Mouse (Mus musculus) testis, postnatal 14 days (tissue): ENCODE results near the gene Olfr1191-ps1.
"Not testable (repeated sequence)": the region's sequence is repeated elsewhere in the genome, so short reads cannot be mapped to it uniquely, and the experiment has no call there.

ENCODE experiments used
- DNase-seq: peaks from one replicate; pipeline ENCODE4 v3.0.0; 2021; ENCODE audit warnings: low spot score

Gene Olfr1191-ps1

DNA sequence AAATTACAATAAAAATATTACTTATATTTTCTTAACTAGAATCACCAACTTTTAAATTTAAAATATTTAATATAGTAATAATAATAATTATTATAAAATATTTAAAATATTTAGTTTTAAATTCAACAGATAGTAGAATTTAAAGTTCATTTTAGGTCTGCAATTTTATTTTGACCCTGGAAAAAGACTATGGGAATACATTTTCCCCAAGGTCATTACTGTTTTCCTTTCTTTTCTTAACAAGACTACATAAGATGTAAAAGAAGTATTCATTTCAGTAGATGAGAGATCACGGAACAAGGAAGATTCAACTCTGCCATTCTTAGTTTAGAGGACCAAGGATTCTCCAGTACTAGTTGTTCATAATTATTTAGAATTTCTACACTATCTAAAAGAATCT, at the start of gene Olfr1191-ps1:
Gene Olfr1191-ps1, plus strand, starts transcription at position 301 of the 400 bp plus-strand sequence.
- not testable (repeated sequence) for DNase-seq

DNA sequence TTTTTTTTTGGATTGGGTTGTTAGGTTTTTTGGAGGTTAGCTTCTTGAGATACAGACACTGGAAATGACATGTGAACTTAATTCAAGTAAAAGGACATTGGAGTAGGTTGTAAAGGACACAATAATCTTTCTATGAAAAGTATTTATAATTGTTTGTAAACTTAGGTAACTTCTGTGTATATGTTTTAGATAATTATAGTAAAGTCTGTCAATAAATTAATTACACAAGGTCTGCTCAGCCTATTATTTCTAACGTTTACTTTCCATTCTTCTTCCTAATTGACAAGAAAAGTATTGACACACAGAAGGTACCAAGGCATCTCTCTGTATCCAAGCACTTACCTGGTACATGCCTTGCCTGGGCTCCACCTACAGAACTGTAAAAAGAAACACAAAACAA, 7.9 kb downstream of the Olfr1191-ps1 start, which contains the start of gene Olfr1192-ps1:
Gene Olfr1192-ps1, plus strand, starts transcription at position 301 of the 400 bp plus-strand sequence.
- DNase-seq = no peak

DNA sequence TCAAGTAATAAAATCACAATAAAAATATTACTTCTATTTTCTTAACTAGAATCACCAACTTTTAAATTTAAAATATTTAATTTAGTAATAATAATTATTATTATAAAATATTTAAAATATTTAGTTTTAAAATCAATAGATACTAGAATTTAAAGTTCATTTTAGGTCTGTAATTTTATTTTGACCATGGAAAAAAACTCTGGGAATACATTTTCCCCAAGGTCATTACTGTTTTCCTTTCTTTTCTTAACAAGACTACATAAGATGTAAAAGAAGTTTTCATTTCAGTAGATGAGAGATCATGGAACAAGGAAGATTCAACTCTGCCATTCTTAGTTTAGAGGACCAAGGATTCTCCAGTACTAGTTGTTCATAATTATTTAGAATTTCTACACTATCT, 35.0 kb downstream of the Olfr1191-ps1 start, which contains the start of gene Olfr1193:
Gene Olfr1193, plus strand, starts transcription at position 301 of the 400 bp plus-strand sequence.
- not testable (repeated sequence) for DNase-seq

DNA sequence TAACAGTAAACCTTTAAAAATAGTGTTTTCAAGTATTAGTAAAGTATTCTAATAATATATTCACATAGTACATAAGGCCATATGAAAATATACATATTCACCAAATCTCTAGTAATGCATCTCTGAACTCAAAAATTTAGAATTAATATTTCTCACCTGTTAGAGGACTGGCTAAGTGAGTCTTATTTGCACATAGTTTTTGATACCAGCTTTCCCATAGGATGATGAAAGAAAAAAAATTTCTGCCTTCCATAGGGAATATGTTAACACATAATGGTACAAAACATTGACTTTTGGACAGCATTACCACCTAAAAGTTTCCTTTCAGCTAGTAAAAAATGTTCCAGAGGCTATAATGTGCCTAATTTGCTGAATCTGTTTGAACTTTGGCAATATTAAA, 48.7 kb downstream of the Olfr1191-ps1 start, which contains the start of gene Olfr1195:
Gene Olfr1195, minus strand, starts transcription at position 101 of the 400 bp plus-strand sequence.
- no peak for DNase-seq
